Mouse (Mus musculus) kidney, adult 18-20 months (tissue): ENCODE results near the gene Sdccag8.
A peak's percentile ranks its signal among the peaks of the same experiment; 100 is the strongest.

ENCODE experiments used
- DNase-seq: peaks from one replicate; pipeline ENCODE4 v3.0.0; 2021

The Sdccag8 gene

DNA sequence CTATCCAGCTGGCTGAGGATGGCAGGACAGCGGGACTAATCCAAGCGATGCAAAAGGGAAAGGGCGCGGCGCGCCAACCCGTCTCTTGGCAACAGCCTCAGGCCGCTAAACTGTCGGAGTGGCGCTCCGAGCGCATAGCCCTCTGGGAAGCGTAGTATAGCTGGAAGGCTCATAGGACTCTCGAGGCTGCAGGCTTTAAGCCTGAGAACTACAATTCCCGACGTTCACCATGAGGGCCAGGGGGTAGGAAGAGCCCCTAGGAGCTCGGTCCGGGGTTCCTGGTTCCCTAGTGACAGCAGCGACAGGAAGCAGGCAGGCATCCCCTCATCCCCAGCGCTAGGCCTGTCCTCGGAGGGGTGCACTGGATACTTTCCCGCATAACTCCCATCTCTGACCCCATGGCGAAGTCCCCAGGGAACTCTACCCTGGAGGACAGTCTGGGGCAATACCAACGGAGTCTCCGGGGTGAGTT lies at the start of gene Sdccag8:
Sdccag8 (plus strand) TSS at position 70 of the 472 bp plus-strand sequence.
- peak; percentile 90 for DNase-seq

DNA sequence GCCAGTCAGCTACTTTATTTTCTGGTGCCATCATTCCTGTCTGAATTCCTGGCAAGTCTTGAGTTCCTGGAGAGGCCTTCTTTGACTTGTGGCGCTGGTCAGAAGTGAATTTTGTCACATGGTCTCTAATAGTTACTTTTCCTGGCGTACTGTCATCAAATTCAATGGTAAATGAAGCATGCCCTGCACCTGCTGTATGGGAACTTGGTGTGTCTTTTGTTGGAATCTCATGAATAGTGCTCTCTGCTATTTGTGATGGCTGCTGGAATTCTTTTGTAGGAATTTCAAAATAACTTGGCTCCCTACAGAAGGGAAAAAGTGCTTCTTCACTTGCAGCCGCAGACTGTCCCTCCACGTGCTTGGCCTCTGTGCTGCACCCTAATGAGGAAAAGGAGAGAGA lies 39.9 kb upstream of the Sdccag8 start:
- no peak for DNase-seq

DNA sequence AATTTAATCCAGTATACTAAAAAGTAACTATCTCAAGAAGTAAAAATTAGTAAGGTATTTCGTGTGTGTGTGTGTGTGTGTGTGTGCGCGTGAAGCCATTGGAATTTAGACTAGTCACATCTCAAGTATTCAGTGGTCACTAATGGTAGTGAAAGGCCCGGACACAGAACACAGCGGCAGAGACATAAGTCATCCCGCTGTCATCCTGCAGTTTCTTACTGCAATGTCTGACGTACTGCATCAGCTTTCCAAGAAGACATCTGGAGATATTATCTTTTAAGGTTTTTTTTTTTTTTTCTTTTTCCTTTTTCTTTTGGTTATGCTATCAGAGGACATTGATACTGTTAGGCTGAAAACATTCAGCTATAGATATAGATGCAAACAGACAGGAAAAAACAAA lies 25.1 kb upstream of the Sdccag8 start:
- no peak for DNase-seq

DNA sequence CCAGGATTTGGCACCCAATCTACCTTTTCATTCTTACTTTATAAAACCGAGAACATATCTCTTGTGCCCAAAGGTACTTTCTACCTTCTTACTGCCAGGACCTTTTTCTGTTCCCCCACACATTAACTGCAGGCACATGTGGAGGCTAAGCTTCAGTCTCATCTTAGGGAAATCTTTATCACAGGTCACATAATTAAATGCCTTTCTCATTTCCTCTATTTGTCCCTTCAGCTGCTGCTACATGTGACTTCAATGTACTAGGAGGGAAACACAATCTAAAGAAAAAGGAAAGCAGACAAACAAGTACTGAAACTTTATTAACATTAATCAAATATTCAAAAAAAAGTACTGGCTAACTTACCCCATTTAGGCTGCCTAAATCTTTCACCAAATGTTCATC lies 22.3 kb upstream of the Sdccag8 start:
- DNase-seq: no peak

DNA sequence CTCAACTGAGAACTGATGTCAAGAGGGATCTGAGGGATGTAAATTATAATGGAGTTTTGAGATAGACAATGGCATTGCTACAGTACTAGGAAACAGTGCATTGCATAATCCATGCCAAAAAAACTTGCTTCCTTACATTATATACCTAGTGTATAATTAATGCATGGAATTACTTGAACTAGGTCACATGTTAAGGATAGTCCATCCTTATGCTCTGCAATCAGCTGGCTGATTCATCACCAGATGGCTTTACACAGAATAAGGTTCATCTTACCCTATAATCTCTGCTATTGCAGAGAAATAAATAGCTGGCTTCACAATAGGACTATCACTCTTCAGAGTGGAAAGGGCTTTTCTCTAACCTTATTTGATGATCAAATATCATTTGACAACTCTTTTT lies 15.8 kb upstream of the Sdccag8 start:
- DNase-seq: no peak

DNA sequence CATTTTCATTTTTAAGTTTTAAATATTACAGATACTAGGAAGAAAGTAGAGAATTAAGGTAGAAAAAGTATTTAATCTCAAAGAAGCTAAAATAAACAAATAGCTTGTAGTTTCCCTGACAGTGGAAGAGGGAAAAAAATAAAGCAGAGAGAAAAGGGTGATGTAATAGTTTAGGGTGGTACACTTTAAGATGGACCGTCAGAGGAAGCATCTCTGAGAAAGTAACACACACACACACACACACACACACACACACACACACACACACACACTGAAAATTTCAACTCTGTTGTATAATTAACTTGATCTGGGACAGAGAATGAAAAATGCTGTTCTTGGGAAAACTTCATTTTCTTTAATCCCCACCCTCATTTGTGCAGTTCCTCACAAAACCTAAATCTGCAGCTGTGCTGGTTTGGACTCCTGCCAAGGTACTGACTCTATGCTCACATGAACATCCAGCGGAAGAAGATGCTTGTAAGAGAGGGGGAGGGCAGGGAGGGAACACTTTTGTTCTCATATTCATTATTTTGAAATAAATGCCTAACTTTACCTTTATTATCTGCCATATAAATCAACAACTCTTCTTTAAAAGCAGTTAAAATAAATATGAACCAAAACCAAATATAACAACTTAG lies 13.6 kb upstream of the Sdccag8 start:
- DNase-seq: no peak

DNA sequence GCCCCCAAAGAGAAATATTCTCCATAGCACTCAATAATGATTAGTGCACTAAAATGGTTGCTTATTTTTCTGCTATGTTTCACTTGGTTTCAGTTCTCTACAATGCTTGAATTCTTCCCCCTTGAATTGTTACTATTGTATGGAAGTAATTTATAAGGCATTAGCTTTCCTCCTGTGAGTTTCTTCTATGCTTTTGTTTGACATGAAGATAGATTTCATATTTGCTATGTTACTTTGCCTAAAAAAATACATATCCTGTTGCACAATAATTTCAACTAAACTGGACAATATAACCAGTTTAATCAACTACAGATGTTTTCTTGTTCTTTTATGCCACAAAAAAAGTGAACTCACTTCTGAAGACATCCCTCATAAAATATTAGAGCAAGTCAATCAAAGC lies 4.3 kb upstream of the Sdccag8 start:
- DNase-seq: no peak

DNA sequence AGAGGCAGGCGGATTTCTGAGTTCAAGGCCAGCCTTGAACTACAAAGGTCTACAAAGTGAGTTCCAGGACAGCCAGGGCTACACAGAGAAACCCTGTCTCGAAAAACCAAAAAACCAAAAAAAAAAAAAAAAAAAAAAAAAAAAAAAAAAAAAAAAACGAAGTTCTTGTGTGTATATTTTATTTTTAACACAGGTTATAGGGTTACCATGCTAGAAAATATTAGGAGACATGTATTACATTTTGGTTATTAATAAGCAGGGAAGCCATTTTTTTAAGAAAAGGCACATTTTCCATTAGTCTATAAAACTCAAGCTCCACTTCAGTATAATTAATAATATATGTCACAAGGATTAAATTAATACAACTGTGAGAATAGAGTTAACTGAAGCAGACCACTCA lies 2.6 kb upstream of the Sdccag8 start:
- DNase-seq: no peak

DNA sequence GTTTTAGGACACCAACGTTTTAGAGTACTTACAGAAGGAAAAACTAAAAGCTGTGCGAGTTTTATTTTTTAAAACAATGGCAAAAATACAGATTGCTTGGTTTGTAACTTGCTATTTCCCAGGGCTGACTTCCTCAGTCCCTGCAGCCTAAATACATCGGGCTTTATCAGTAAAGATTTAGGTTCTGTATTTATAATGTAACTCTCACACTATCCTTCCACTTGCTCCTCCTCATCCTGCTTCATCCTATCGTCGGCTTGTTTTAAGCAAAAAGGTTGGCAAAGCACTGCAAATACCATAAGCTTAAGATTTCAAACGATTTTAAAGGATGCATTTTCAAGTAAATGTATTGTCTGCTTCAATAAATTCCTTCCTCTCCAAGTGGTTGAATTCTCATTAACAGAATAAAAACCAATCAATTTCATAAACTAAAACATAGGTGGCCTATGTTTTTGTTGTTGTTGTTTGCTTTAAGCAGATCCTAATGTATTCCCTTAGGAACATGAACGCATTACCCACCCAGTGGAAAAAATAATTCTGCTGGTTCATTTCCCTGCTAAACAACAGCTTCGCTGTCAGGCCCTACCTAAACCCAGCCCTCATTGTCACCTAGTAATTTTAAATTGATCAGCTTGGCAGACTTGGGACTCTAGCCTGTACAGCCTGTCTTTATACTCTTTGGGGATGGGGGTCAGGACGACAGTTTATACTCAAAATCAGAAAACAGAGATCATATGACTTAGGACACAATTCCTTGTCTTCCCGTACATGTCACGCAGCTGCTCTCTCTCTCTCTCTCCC lies 1.8 kb upstream of the Sdccag8 start:
- DNase-seq: no peak

DNA sequence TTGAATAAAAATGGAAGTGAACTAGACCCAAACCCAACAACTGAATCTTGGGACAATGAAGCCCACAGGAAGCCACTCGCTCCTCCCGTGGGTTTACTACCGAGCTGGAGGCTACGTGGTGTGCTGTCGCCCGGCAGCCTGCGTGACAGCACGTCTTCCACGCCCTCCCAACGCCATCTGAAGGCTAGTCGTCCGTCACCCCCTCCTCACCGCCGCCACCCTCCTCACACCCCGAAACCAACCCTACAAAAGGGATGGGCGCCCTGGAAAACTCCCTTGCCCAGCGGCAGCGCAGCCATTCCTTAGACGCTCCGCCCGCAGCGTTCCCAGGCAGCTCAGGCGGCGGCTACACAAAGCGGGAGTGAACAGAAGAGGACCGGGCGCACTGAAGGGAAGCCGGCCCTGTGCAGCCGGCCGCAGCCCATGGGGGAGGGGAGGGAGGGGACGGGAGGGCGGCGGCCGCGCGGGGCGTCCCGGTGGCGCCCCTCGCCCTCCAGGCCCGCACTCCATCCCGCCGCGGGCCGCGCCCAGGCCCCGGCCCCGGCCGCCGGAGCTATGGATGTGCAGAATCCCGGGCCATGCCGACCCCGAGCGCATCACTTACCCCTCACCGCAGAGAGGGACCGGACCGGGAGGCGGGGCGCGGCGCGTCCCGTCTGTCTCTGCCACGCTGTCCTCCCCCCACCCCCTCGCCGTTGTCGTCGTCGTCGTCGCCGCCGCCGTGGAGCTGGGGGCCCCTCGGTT lies 996 bp upstream of the Sdccag8 start:
- peak; percentile 78 for DNase-seq

DNA sequence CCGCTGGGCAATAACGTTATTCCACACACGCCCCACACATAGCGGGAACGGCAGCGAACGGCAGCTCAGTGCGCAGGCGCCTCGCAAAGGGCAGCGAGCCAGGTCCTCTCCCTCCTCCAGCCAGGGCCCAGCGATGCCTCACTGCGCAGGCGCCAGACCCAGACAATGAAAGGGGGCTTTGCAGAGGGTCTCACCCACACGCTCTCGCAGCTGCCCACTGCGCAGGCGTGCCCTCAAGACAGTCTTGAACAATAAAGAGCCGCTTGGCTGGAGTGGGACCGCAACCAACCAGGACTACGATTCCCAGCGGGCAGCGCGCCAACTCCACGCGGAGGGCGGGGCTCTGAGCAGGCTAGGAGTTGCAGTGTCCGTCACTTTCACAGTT lies 432 bp upstream of the Sdccag8 start, which contains the start of gene Cep170:
Cep170 (minus strand) TSS at position 32 of the 385 bp plus-strand sequence.
- peak; percentile 98 for DNase-seq

DNA sequence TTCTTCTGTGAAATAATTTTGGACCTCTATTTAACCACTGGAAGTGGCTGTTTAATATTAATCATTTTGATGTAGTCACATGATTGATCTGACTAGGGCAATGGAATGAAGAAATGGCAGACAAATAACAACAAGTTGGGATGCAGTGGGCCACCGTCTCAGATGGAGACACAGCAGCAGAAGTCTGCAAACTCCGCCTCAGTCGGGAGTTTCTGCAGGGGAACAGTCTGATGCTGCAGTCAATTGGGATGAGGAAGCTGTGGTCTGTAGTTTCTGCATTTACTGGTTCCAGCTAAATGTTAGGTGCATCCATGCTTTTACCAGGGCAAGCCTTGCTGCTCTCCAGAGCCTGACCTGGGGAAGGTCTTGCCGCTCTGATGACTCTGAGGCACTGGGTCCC lies 2.3 kb downstream of the Sdccag8 start:
- no peak for DNase-seq

DNA sequence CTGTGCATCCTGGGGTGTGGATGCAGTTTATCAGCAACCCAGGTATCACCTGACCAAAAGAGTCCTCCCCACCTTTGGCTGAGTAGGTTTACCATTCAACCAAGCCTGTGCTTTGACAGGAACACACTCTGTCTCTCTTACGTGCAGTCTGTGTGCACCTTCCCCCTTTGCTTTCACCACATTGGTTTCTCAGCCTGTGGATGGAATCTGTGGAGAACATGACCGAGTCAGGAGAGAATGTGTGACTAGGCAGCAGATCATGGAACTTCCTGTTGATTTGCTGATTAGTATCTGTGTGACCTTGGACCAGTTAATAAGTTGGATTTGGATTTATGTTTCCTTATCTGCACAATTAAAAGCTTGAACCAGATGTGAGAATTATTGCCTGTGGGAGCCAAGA lies 3.7 kb downstream of the Sdccag8 start:
- DNase-seq: no peak

DNA sequence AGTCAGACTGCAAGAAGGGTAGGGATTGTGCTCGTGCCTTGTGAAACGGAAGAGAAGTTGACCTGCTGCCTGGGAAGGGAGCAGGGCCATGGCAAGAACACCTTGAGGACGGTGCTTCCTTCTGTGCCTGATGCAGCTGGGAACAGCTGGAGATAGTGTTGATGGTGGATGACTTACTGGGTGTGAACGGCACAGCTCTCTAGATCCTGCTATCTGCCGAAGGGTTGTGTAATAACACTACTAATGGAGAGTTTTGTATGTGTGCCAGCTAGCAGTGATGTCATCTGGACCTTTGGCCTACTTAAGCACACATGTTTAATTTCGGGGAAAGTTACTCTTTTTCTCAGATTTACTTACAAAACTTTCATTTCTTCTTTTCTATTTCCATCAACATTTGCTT lies 4.3 kb downstream of the Sdccag8 start:
- DNase-seq: peak; percentile 36

DNA sequence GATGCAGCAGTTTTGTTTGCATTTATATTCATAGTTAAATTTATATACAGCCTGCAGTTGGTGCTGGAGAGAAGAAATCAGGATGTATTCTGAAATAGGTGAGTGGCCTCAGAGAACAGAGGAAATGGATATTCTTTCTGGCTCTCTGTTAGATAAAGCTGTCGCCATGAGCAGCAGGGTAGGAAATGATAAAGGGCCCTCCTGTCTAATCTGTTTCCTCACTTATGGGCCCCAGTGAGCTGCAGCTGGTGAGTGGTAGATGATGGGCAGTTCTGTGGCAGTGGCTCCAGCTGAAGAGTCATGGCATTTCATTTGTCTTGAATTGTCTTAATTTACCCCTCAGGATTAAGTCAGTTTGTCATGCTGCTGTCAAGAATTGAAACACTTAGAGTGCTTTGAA lies 7.5 kb downstream of the Sdccag8 start:
- no peak for DNase-seq

DNA sequence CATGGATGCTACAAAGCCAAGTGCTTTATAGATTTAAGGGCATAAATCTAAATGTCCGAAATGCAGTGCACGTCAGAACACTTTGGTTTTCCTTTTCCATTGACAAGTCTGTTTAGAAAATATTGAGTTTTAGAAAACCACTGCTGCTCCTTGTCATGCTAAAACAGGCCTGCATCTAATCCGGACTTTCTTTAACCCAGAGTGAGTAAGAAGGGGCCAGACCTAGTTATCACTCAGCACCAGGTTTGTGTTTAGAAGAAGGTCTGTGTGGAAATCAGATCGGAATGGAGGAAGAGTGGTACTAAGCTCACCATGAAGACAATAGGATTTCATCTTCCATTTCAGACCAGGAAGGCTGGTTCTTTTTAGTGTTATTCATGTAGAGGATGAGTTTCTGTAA lies 8.5 kb downstream of the Sdccag8 start:
- no peak for DNase-seq

DNA sequence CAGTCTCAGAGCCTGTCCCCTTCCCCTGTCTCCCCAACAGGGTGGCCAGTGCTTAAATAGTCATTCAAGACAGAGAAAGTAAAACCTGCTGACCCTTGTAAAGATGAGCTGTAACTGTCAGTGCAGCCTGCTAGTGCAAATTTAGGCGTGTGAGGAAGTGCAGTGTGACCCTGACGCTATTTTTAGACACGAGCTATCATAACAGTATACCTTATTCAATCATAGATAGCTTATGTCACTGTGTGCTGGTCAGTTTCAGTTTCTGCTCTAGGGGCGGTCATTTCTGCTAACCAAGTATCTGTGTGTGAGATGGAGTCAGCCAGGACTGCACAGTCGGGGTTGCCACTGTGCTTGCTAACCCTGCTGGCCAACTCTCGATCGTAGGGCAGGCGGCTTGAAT lies 9.4 kb downstream of the Sdccag8 start:
- no peak for DNase-seq

DNA sequence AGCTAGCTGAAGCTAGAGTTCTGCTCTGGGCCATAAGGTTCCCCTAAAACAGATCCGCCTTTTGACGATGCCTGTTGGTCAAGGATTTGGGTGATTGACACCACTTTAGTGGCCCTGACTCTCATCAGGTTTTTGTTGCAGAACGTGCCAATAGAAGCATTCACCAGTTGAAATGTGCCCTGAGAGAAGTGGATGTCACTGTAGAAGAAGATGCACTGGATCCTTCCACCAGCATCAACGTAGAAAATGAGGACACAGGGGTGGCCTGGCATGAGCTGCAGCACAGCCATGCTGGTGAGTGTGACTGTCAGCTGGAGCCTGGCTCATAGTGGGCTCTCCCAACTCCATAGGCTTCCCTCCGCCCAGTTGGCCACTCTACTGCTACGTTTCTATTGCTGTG lies 10.2 kb downstream of the Sdccag8 start:
- no peak for DNase-seq

DNA sequence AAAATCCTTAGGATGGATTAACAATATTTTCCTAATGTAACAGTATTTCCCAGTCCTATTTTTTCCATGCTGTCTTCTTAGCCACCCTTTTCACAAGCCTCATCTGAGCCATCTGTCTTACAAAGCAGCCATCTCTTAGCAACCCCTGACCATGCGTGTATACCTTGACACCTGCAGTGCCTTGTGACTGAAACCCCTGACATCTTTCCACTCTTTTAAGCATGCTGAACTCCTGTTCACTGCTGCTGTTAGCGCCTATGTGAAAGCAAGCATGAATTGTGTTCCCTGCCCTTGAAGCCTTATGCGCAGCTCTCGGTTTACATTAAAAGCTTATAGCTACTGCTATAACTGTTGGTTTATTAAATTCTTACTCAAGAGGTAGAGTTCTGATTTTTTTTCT lies 10.6 kb downstream of the Sdccag8 start:
- DNase-seq: no peak

DNA sequence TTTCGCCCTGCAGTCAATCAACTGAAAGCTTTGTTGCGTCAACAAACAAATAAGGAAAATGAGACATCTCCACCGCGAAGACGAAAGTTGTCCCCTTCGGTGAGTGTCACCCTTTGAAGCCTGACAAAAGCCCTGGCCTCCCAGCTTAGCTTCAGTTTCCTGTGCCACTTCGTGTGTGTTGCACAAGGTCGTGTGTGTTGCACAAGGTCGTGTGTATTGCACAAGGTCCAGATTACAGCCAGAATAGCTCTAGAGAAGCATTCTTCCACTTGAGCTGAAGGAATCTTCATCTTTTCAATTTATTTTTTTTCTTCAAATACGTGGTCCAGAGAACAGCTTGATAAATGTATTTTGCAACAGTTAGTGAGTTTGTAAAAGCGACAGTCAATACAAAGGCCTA lies 11.7 kb downstream of the Sdccag8 start:
- no peak for DNase-seq

DNA sequence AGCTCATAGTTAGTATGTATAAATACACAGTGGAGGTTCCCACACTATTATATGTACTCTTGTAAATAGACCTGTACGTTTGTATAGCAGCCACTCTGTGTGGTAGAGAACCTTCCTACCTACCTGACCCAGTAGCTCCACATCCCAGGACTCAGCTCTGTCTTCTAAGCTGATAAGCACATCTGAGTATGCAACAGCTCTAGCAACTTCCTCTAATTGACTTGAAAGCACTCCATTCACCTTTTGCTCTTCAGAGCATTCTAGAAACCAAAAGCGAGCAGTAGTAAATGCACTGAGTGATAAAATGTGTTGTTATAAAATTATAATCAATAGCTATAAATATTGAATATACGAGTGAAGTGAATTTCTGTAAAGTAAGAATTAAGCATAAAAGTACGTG lies 12.5 kb downstream of the Sdccag8 start:
- DNase-seq: no peak

DNA sequence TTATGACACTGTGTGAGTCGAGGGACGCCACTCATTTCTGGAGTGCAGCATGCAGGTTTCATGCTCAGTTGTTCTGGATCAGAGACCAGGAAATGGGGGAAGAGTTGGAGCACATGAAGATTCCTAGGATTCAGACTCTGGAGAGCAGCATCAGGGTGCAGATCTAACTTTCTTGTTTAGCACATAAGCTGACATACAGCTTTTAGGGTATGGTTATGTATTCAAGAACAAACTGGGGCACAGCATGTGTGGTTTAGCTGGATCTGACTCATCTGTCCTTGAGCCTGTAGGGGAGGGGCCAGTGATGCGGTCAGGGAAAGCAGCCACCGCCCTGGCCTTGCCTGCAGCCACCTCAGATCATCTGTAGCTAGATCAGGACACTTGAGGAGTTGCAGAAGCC lies 12.9 kb downstream of the Sdccag8 start:
- DNase-seq: no peak

DNA sequence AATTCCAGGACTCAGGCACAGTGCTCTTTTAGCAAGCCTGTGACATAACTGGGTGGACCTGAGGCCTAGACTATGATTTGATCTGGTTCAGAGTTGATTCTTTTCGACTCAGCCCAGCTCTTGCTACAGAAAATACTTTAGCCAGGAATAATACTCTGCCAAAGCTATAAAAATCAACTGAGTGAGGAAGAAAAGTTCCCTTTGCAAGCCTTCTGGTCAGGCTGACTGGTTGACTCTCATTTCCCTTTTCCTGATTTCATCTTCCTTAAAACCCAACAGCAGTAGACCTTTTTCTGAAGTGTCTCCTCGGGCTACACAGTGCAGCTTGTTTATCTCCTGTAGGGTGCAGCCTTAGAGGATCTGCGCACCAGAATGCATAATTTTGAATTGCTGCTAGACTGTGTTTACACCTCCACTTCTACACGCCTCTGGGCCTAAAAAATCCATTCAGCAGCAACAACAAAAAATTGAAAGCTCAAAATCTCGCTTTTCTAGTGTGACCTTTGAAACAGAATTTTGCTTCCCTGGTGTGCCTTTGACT lies 13.6 kb downstream of the Sdccag8 start:
- no peak for DNase-seq

DNA sequence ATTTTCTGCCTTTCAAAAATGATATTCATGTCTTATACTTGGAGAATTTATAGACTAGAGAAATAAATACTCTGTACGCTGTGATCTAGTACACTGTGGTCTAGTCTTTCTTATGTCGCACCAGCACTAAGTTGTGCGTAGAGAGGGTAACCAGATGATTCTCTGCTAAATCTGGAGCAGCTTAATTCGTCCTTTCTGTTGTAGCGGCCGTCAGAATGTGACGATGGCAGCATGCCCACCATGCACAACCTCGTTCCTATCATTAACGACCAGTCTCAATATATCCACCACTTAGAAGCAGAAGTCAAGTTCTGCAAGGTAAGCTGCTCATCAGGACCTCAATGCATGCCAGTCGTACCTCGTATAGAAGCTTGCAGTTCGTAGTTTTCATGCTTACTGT lies 14.2 kb downstream of the Sdccag8 start:
- no peak for DNase-seq
